Mouse (Mus musculus) MEL (cell line): ENCODE data around the gene Ccdc157. TPM values are rescaled to one million over a fixed set of nuclear protein-coding genes. Genes with fewer than 3 reads are reported as not detected.

ENCODE experiments used
- DNase-seq: peaks from one replicate; pipeline ENCODE4 v3.0.0; 2011; ENCODE audit warnings: low read depth, low spot score
- H3K27ac ChIP-seq: 2 replicates; pipeline ENCODE4 v1.5.1; 2012; ENCODE audit warnings: low read depth, mild to moderate bottlenecking, control low read depth, low read length, moderate library complexity; ENCODE audit not compliant: control insufficient read depth
- H3K27me3 ChIP-seq, 2 experiments: fragments of 150-350 bp in 1 of 2; sonication (generic) in 1 of 2; 2 replicates each; pipeline ENCODE4 v1.6.1; 2012; ENCODE audit warnings: low read length in 2 of 2, mild to moderate bottlenecking in 2 of 2, improper control_type of control experiment in 1 of 2, moderate library complexity in 1 of 2; ENCODE audit not compliant: insufficient read depth in 2 of 2, control insufficient read depth in 1 of 2
- H3K36me3 ChIP-seq, 2 experiments: 2 replicates each; pipeline ENCODE4 v1.6.1; 2012 to 2014; ENCODE audit warnings: low read length in 2 of 2, improper control_type of control experiment in 1 of 2, inconsistent platforms in 1 of 2, mild to moderate bottlenecking in 1 of 2; ENCODE audit not compliant: insufficient read depth in 2 of 2, control insufficient read depth in 1 of 2
- H3K4me1 ChIP-seq, 2 experiments: fragments of 150-350 bp in 1 of 2; sonication (generic) in 1 of 2; 2 replicates each; pipeline ENCODE4 v1.6.1; 2012; ENCODE audit warnings: low read length in 2 of 2, improper control_type of control experiment in 1 of 2, mild to moderate bottlenecking in 1 of 2; ENCODE audit not compliant: insufficient read depth in 2 of 2, control insufficient read depth in 1 of 2
- H3K4me3 ChIP-seq, 2 experiments: fragments of 150-350 bp in 1 of 2; sonication (generic) in 1 of 2; 2 replicates each; pipeline ENCODE4 v1.5.1; 2012; ENCODE audit warnings: low read depth in 2 of 2, low read length in 2 of 2, mild to moderate bottlenecking in 2 of 2, moderate library complexity in 2 of 2, control low read depth in 1 of 2, improper control_type of control experiment in 1 of 2; ENCODE audit not compliant: control insufficient read depth in 1 of 2, insufficient read depth in 1 of 2
- H3K79me2 ChIP-seq: 2 replicates; pipeline ENCODE4 v1.6.1; 2012; ENCODE audit warnings: mild to moderate bottlenecking, low read length, moderate library complexity; ENCODE audit not compliant: control insufficient read depth, poor library complexity, insufficient read depth
- H3K9ac ChIP-seq: 2 replicates; pipeline ENCODE4 v1.6.1; 2012; ENCODE audit warnings: low read depth, mild to moderate bottlenecking, control low read depth, low read length, moderate library complexity; ENCODE audit not compliant: control insufficient read depth, poor library complexity, severe bottlenecking
- H3K9me3 ChIP-seq: fragments of 150-350 bp; sonication (generic); replicated peaks from 2 replicates; pipeline ENCODE4 v1.6.1; 2012; ENCODE audit warnings: mild to moderate bottlenecking, low read length, improper control_type of control experiment, moderate library complexity; ENCODE audit not compliant: insufficient read depth
- BHLHE40 ChIP-seq: IDR thresholded peaks from 2 replicates; pipeline ENCODE4 v1.6.1; 2012; ENCODE audit warnings: low read depth, mild to moderate bottlenecking, inconsistent platforms, low read length, improper control_type of control experiment, borderline replicate concordance
- CHD1 ChIP-seq: IDR thresholded peaks from 2 replicates; pipeline ENCODE4 v1.6.1; 2012; ENCODE audit warnings: low read depth, mild to moderate bottlenecking, inconsistent platforms, low read length, improper control_type of control experiment
- CHD2 ChIP-seq: IDR thresholded peaks from 2 replicates; pipeline ENCODE4 v1.6.1; 2011; ENCODE audit warnings: low read length, improper control_type of control experiment
- CTCF ChIP-seq, 3 experiments: IDR thresholded peaks in 2 of 3; conservative IDR thresholded peaks in 1 of 3; 2 replicates each; pipeline ENCODE4 v1.5.1; 2011 to 2012; ENCODE audit warnings: low read length in 3 of 3, low read depth in 2 of 3, mild to moderate bottlenecking in 2 of 3, improper control_type of control experiment in 1 of 3, inconsistent platforms in 1 of 3, mixed read lengths in 1 of 3, moderate library complexity in 1 of 3; ENCODE audit not compliant: control insufficient read depth in 1 of 3, insufficient read depth in 1 of 3, poor library complexity in 1 of 3, severe bottlenecking in 1 of 3
- ELF1 ChIP-seq: IDR thresholded peaks from 2 replicates; pipeline ENCODE4 v1.6.1; 2014; ENCODE audit warnings: low read depth, mild to moderate bottlenecking, inconsistent platforms, low read length, improper control_type of control experiment, moderate library complexity
- EP300 ChIP-seq, 2 experiments: IDR thresholded peaks; 2 replicates each; pipeline ENCODE4 v1.6.1; 2011; ENCODE audit warnings: improper control_type of control experiment in 2 of 2, low read length in 2 of 2, low read depth in 1 of 2, mild to moderate bottlenecking in 1 of 2
- ETS1 ChIP-seq: IDR thresholded peaks from 2 replicates; pipeline ENCODE4 v1.6.1; 2012; ENCODE audit warnings: low read depth, mild to moderate bottlenecking, inconsistent platforms, low read length, improper control_type of control experiment, moderate library complexity
- GABPA ChIP-seq: IDR thresholded peaks from 2 replicates; pipeline ENCODE4 v1.6.1; 2012; ENCODE audit warnings: low read depth, mild to moderate bottlenecking, inconsistent platforms, low read length, improper control_type of control experiment, moderate library complexity
- GATA1 ChIP-seq: IDR thresholded peaks from 2 replicates; pipeline ENCODE4 v1.6.1; 2011; ENCODE audit warnings: low read depth, low read length, improper control_type of control experiment
- JUND ChIP-seq: IDR thresholded peaks from 2 replicates; pipeline ENCODE4 v1.6.1; 2011; ENCODE audit warnings: low read depth, mild to moderate bottlenecking, improper control_type of control experiment, low read length
- KAT2A ChIP-seq: conservative IDR thresholded peaks from 2 replicates; pipeline ENCODE4 v1.6.1; 2012; ENCODE audit warnings: low read depth, low read length, improper control_type of control experiment, inconsistent platforms
- MAFK ChIP-seq: IDR thresholded peaks from 2 replicates; pipeline ENCODE4 v1.6.1; 2011; ENCODE audit warnings: low read depth, mild to moderate bottlenecking, low read length, improper control_type of control experiment, borderline replicate concordance
- MAX ChIP-seq: IDR thresholded peaks from 2 replicates; pipeline ENCODE4 v1.6.1; 2011; ENCODE audit warnings: low read length, improper control_type of control experiment
- MAZ ChIP-seq: IDR thresholded peaks from 2 replicates; pipeline ENCODE4 v1.6.1; 2012; ENCODE audit warnings: low read depth, mild to moderate bottlenecking, inconsistent platforms, low read length, improper control_type of control experiment
- MXI1 ChIP-seq: IDR thresholded peaks from 2 replicates; pipeline ENCODE4 v1.6.1; 2011; ENCODE audit warnings: mild to moderate bottlenecking, low read depth, low read length, improper control_type of control experiment
- MYB ChIP-seq: IDR thresholded peaks from 2 replicates; pipeline ENCODE4 v1.6.1; 2011; ENCODE audit warnings: mild to moderate bottlenecking, low read depth, low read length, improper control_type of control experiment
- NELFE ChIP-seq: IDR thresholded peaks from 2 replicates; pipeline ENCODE4 v1.6.1; 2011; ENCODE audit warnings: low read depth, low read length, improper control_type of control experiment
- NRF1 ChIP-seq: IDR thresholded peaks from 2 replicates; pipeline ENCODE4 v1.6.1; 2014; ENCODE audit warnings: low read depth, mild to moderate bottlenecking, inconsistent platforms, low read length, improper control_type of control experiment, moderate library complexity; ENCODE audit not compliant: poor library complexity, insufficient read depth, severe bottlenecking
- POLR2A ChIP-seq, 2 experiments: IDR thresholded peaks; 2 replicates each; pipeline ENCODE4 v1.6.1; 2011 to 2012; ENCODE audit warnings: low read length in 2 of 2, mild to moderate bottlenecking in 2 of 2, control low read depth in 1 of 2, improper control_type of control experiment in 1 of 2, low read depth in 1 of 2, moderate library complexity in 1 of 2; ENCODE audit not compliant: control insufficient read depth in 1 of 2, insufficient read depth in 1 of 2, poor library complexity in 1 of 2
- POLR2AphosphoS2 ChIP-seq: IDR thresholded peaks from 2 replicates; pipeline ENCODE4 v1.6.1; 2011; ENCODE audit warnings: low read length, improper control_type of control experiment
- POLR2AphosphoS5 ChIP-seq: IDR thresholded peaks from 2 replicates; pipeline ENCODE4 v1.6.1; 2012; ENCODE audit warnings: low read depth, borderline replicate concordance, mild to moderate bottlenecking, inconsistent platforms, low read length, moderate library complexity, mixed read lengths
- RAD21 ChIP-seq: IDR thresholded peaks from 2 replicates; pipeline ENCODE4 v1.6.1; 2011; ENCODE audit warnings: mild to moderate bottlenecking, low read depth, low read length, improper control_type of control experiment
- RCOR1 ChIP-seq: IDR thresholded peaks from 2 replicates; pipeline ENCODE4 v1.6.1; 2012; ENCODE audit warnings: low read depth, mild to moderate bottlenecking, inconsistent platforms, low read length, improper control_type of control experiment
- SIN3A ChIP-seq: IDR thresholded peaks from 2 replicates; pipeline ENCODE4 v1.6.1; 2012; ENCODE audit warnings: low read length, improper control_type of control experiment, inconsistent platforms
- SMC3 ChIP-seq: IDR thresholded peaks from 2 replicates; pipeline ENCODE4 v1.6.1; 2011; ENCODE audit warnings: low read depth, low read length, improper control_type of control experiment
- TAL1 ChIP-seq: IDR thresholded peaks from 2 replicates; pipeline ENCODE4 v1.6.1; 2012; ENCODE audit warnings: mild to moderate bottlenecking, inconsistent platforms, low read length, moderate library complexity, mixed read lengths
- TBP ChIP-seq: IDR thresholded peaks from 2 replicates; pipeline ENCODE4 v1.8.0; 2011; ENCODE audit warnings: low read depth, low read length, improper control_type of control experiment
- TCF12 ChIP-seq: IDR thresholded peaks from 2 replicates; pipeline ENCODE4 v1.6.1; 2014; ENCODE audit warnings: low read depth, mild to moderate bottlenecking, inconsistent platforms, low read length, improper control_type of control experiment, moderate library complexity
- UBTF ChIP-seq: IDR thresholded peaks from 2 replicates; pipeline ENCODE4 v1.6.1; 2012; ENCODE audit warnings: low read depth, mild to moderate bottlenecking, inconsistent platforms, low read length, improper control_type of control experiment, moderate library complexity, borderline replicate concordance; ENCODE audit not compliant: insufficient read depth
- USF1 ChIP-seq: IDR thresholded peaks from 2 replicates; pipeline ENCODE4 v1.6.1; 2014; ENCODE audit warnings: low read depth, mild to moderate bottlenecking, inconsistent platforms, low read length, improper control_type of control experiment, moderate library complexity
- USF2 ChIP-seq, 2 experiments: IDR thresholded peaks; 2 replicates each; pipeline ENCODE4 v1.6.1; 2011 to 2012; ENCODE audit warnings: improper control_type of control experiment in 2 of 2, low read length in 2 of 2, borderline replicate concordance in 1 of 2, inconsistent platforms in 1 of 2, low read depth in 1 of 2, mild to moderate bottlenecking in 1 of 2; ENCODE audit not compliant: insufficient read depth in 1 of 2
- ZC3H11A ChIP-seq: IDR thresholded peaks from 2 replicates; pipeline ENCODE4 v1.6.1; 2012; ENCODE audit warnings: low read depth, mild to moderate bottlenecking, inconsistent platforms, low read length, improper control_type of control experiment
- ZKSCAN1 ChIP-seq: IDR thresholded peaks from 2 replicates; pipeline ENCODE4 v1.6.1; 2012; ENCODE audit warnings: low read depth, mild to moderate bottlenecking, inconsistent platforms, low read length, improper control_type of control experiment, moderate library complexity
- ZMIZ1 ChIP-seq: IDR thresholded peaks from 2 replicates; pipeline ENCODE4 v1.6.1; 2012; ENCODE audit warnings: low read depth, mild to moderate bottlenecking, inconsistent platforms, low read length, improper control_type of control experiment, moderate library complexity
- ZNF384 ChIP-seq: IDR thresholded peaks from 2 replicates; pipeline ENCODE4 v1.6.1; 2012; ENCODE audit warnings: low read depth, mild to moderate bottlenecking, inconsistent platforms, low read length, improper control_type of control experiment
- polyA plus RNA-seq, 2 experiments: library from polyadenylated mRNA; stranded (reverse) in 1 of 2; unstranded in 1 of 2; fragments of >175 nt in 1 of 2; fragments of >200 nt in 1 of 2; gene quantifications; 2 replicates each; pipeline versions ENCODE4 v1.2.1 to v1.2.4; 2012; ENCODE audit warnings: low replicate concordance in 2 of 2, low read depth in 1 of 2; ENCODE audit not compliant: insufficient read length in 2 of 2, insufficient read depth in 1 of 2, missing spikeins in 1 of 2
- total RNA-seq: library from RNA; depleted of rRNA; stranded (reverse); fragments of 300-350 nt; gene quantifications from 2 replicates; pipeline ENCODE4 v1.2.3, GENCODE M21; 2012

The Ccdc157 gene
- total and polyA plus RNA-seq, 3 experiments: 2.0 to 2.9 TPM; not detected in 1

- Histone ChIP-seq H3K4me3 (peak within 1 kb of the TSS; percentile 70 to 90), H3K9ac (peak within 1 kb of the TSS; percentile 93), H3K27me3 (no peaks in the 10 kb centered on the region), H3K79me2 (peaks cover 6% of the 10 kb centered on the region), H3K27ac (peak within 1 kb of the TSS; percentile 40), H3K36me3 (peaks cover 0 to 2% of the 10 kb centered on the region in 2 experiments; a peak in 1 of 4 replicates), H3K4me1 (peaks cover 5 to 10% of the 10 kb centered on the region in 2 experiments; a peak in 3 of 4 replicates), H3K9me3 (no peaks in the 10 kb centered on the region)
- peak; percentile 96 for DNase-seq
- no peak for TF ChIP-seq ZKSCAN1
- peak; percentile 81 for TF ChIP-seq NELFE
- TF ChIP-seq JUND: no peak
- no peak for TF ChIP-seq ETS1
- TF ChIP-seq CHD2: no peak
- TF ChIP-seq SMC3: peak; percentile 84
- TF ChIP-seq CHD1: no peak
- no peak for TF ChIP-seq EP300 (IDR thresholded peaks at IDR 0.05; ENCODE audit: low read depth in 1 of 2, low read length in 2 of 2)
- no peak for TF ChIP-seq RCOR1
- TF ChIP-seq SIN3A: peak; percentile 25
- TF ChIP-seq GABPA: no peak
- no peak for TF ChIP-seq ZNF384
- TF ChIP-seq MAZ: peak; percentile 97
- TF ChIP-seq USF1: no peak
- peak; percentile 47; the same call in 1 of the 2 replicates for TF ChIP-seq ZMIZ1
- peak; percentile 41 for TF ChIP-seq RAD21
- no peak for TF ChIP-seq MYB
- no peak for TF ChIP-seq TCF12
- TF ChIP-seq USF2 (IDR thresholded peaks at IDR 0.05; ENCODE audit: borderline replicate concordance in 1 of 2, insufficient read depth in 1 of 2, low read depth in 1 of 2, low read length in 2 of 2): no peak
- peak; percentile 56 to 99 (median 77) for TF ChIP-seq CTCF (IDR thresholded peaks at IDR 0.05 in 2 of 3, conservative IDR thresholded peaks at IDR 0.05 in 1 of 3; ENCODE audit: control insufficient read depth in 1 of 3, insufficient read depth in 1 of 3, low read depth in 2 of 3, low read length in 3 of 3, poor library complexity in 1 of 3, severe bottlenecking in 1 of 3)
- TF ChIP-seq MAX: 0 out of 2 replicates have a peak, but pooled peaks have one; percentile 22
- no peak for TF ChIP-seq ELF1
- TF ChIP-seq POLR2AphosphoS2: peak; percentile 60; the same call in 1 of the 2 replicates
- TF ChIP-seq UBTF: no peak
- peak; percentile 32; the same call in 1 of the 2 replicates for TF ChIP-seq ZC3H11A
- no peak for TF ChIP-seq NRF1
- no peak for TF ChIP-seq TBP
- TF ChIP-seq POLR2A (IDR thresholded peaks at IDR 0.05; ENCODE audit: control insufficient read depth in 1 of 2, insufficient read depth in 1 of 2, low read depth in 1 of 2, low read length in 2 of 2, poor library complexity in 1 of 2): peak; percentile 80 to 82; a peak in 3 of 4 replicates
- no peak for TF ChIP-seq BHLHE40
- TF ChIP-seq GATA1: no peak
- no peak for TF ChIP-seq MAFK
- no peak for TF ChIP-seq KAT2A
- TF ChIP-seq MXI1: peak; percentile 40
- TF ChIP-seq TAL1: no peak
- no peak for TF ChIP-seq POLR2AphosphoS5
These were observed 24.8 kb downstream of the Ccdc157 start, which contains the start of gene Rnf215 for GRCm38 (mm10) chr11:4134986-4135935. Gene Rnf215 (plus strand): TSS chr11:4135202.
